Mouse (Mus musculus) limb, embryonic 10.5 days (tissue): ENCODE results near the gene Tnnt3. TPM values are rescaled to one million over a fixed set of nuclear protein-coding genes. Genes with fewer than 3 reads are reported as not detected.

Experiments
- DNase-seq: peaks from one replicate; pipeline ENCODE4 v3.0.0-alpha.2; 2017; ENCODE audit warnings: low spot score
- H3K27ac ChIP-seq: fragments of 300-500 bp; sonication (generic); 2 replicates; pipeline ENCODE4 v1.5.1; 2016; ENCODE audit warnings: mild to moderate bottlenecking
- H3K27me3 ChIP-seq: fragments of 300-500 bp; sonication (generic); 2 replicates; pipeline ENCODE4 v1.6.1; 2016; ENCODE audit warnings: low read depth, mild to moderate bottlenecking; ENCODE audit not compliant: poor library complexity, severe bottlenecking
- H3K36me3 ChIP-seq: fragments of 300-500 bp; sonication (generic); 2 replicates; pipeline ENCODE4 v1.6.1; 2016; ENCODE audit warnings: mild to moderate bottlenecking, moderate library complexity
- H3K4me1 ChIP-seq: fragments of 300-500 bp; sonication (generic); 2 replicates; pipeline ENCODE4 v1.6.1; 2016
- H3K4me3 ChIP-seq: fragments of 300-500 bp; sonication (generic); 2 replicates; pipeline ENCODE4 v1.5.1; 2016; ENCODE audit warnings: mild to moderate bottlenecking, moderate library complexity
- H3K9me3 ChIP-seq: fragments of 300-500 bp; sonication (generic); replicated peaks from 2 replicates; pipeline ENCODE4 v1.6.1; 2016; ENCODE audit warnings: mild to moderate bottlenecking
- WGBS: fragments of 180-500 bp; shearing (Covaris S2); methylation state at CpG from one replicate; pipeline ENCODE4 v1.1.7; 2016; 5-methylcytosine and 5-hydroxymethylcytosine counted together
- polyA plus RNA-seq: library from polyadenylated mRNA; unstranded; fragments of >200 nt; fragmentation: Nextera tagmentation; extraction: Ambion mirVana; gene quantifications from 2 replicates; pipeline ENCODE4 v1.2.1, GENCODE M21; 2016

Tnnt3 gene
- polyA plus RNA-seq, 1 experiment from 2014 or later = 1.6 TPM

DNA sequence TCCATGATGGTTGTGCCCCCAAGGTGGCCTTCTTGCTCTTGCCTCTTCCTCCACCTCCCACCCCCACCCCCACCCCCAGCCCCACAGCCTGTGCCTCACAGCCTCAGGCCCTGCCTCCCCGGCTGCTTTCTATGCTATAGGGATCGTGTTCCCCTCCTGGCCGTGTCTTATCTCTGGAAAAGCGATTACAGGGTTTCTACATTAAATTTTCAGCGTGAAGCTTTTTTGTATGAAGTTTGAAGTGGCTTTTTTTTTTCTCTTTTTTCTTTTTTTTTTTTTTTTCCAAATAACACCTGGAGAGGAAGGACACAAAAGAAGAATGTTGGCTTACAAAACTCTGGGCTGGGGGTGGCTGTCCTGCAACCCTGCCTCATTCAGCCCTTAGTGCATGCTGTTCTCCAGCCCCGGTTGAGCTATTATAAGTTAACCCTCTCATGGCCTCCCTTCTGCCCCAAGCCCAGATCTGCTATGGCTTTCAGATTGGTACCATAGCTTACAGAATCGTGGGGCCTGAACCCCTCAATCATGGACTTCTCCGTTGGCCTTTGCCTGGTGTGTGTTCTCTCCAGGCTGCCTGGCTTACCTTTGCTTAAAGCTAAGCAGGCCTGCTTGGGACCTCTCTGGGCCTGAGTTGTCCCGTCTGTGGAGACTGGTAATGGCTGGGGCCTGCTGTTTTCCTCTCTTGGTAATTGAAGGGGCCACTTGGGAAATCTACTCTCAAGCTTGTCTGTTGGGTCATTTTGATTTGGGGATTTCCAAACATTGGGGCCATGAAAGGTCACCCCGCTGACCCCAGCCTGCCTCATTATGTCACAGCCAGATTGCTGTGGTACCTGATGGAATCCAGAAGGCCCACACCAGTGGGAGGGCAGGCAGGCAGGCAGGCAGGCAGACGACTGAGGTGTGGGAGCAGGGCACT, 55.0 kb downstream of the Tnnt3 start:
- Histone ChIP-seq H3K4me3 (peak overlapping the region; percentile 26), H3K4me1 (peaks cover 99% of the 10 kb centered on the region), H3K27me3 (no peaks in the 10 kb centered on the region), H3K27ac (peak overlapping the region; percentile 92), H3K9me3 (no peaks in the 10 kb centered on the region), H3K36me3 (no peaks in the 10 kb centered on the region)
- WGBS = 5% methylated on average over 11 of the region's 11 CpGs
- DNase-seq = peak; percentile 84

DNA sequence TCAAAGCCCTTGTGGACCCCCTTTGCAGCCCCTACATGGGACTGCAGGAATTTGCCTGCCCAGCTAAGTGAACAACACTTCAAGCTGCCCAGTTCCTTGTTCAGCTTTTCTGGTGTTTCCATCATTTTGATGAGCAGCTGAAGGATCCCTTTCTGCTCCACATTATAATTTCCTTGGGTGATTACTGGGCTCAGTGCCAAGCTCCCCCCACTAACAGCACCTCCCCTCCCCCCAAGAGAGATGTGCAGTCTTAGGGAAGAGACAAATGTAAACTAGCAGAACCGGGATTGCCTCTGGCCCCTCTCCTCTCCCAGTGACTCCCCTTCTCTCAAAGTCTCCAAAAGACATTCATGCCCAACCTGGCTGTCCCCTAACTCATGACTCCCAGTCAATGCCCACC, 56.0 kb downstream of the Tnnt3 start:
- Histone ChIP-seq H3K4me1 (peaks cover 99% of the 10 kb centered on the region), H3K9me3 (no peaks in the 10 kb centered on the region), H3K27ac (peak overlapping the region; percentile 92), H3K4me3 (no peak overlapping the region), H3K36me3 (no peaks in the 10 kb centered on the region), H3K27me3 (no peaks in the 10 kb centered on the region)
- no peak for DNase-seq
- WGBS = 13% methylated on average over 1 of the region's 1 CpGs

- no peak for DNase-seq
- Histone ChIP-seq H3K4me3 (no peak overlapping the region), H3K4me1 (peaks cover 99% of the 10 kb centered on the region), H3K9me3 (no peaks in the 10 kb centered on the region), H3K36me3 (no peaks in the 10 kb centered on the region), H3K27me3 (no peaks in the 10 kb centered on the region), H3K27ac (peak overlapping the region; percentile 92)
- WGBS = 75% methylated on average over 8 of the region's 8 CpGs
Measured at GRCm38 (mm10) chr7:142555366-142556088, 56.9 kb downstream of the Tnnt3 start.

DNA sequence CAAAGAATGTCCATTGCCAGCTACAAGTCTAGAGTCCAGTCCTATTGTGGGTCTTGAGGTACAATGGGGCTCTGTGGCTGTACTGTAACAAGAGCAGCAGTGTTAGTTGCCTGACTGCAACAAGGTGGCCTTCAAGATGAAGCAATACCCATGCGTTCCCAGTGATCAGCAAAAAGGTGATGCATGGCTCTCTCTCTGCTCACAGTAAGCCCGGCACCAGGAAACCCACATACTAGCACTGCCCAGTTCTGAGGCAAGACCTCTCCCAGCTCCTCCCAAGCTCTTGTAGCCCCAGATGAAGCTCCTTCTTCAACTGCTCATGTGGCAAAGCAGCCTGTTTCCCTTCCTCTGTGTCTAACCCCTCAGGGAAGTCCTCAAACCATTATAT, 57.4 kb downstream of the Tnnt3 start:
- Histone ChIP-seq H3K36me3 (no peaks in the 10 kb centered on the region), H3K27me3 (no peaks in the 10 kb centered on the region), H3K4me1 (peaks cover 99% of the 10 kb centered on the region), H3K9me3 (no peaks in the 10 kb centered on the region), H3K4me3 (no peak overlapping the region), H3K27ac (peak overlapping the region; percentile 92)
- DNase-seq = no peak
- 94% methylated on average over 2 of the region's 2 CpGs for WGBS

GRCm38 (mm10) chr7:142557696-142558095, 59.1 kb downstream of the Tnnt3 start:
- no peak for DNase-seq
- Histone ChIP-seq H3K4me3 (no peak overlapping the region), H3K27ac (peak overlapping the region; percentile 92), H3K36me3 (no peaks in the 10 kb centered on the region), H3K27me3 (no peaks in the 10 kb centered on the region), H3K9me3 (no peaks in the 10 kb centered on the region), H3K4me1 (peaks cover 99% of the 10 kb centered on the region)
- 18% methylated on average over 6 of the region's 6 CpGs for WGBS

DNA sequence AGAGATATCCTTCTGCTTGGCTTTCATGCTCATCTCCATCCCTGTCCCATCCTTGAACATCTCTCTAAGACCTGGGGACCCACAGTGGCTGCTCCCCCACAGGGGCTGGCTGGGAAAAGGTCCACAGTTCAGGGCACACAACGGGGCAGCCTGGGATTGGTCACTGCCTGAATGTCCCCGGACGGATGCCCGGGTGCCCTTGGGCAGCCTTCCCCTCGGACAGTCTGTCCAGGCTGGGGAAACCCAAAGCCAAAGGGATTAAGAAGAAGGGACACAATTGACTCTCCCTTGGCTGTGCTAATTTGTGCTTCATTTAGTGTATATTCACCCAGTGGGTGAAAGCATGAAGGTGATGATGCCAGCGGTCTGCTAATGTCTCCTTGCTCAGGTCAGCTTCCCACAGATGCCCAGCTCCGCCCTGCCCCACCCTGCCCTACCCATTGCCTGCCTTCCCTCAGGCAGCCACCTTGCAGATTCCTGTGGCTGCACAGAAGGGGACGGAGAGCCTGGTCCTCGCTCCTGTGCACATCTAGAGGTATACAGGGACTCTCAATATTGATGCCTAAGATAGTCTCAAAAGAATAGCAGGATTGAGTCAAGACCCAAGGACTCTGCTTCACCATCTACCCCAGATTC, 60.0 kb downstream of the Tnnt3 start:
- Histone ChIP-seq H3K27me3 (no peaks in the 10 kb centered on the region), H3K4me3 (no peak overlapping the region), H3K27ac (peak overlapping the region; percentile 92), H3K9me3 (no peaks in the 10 kb centered on the region), H3K36me3 (no peaks in the 10 kb centered on the region), H3K4me1 (peaks cover 99% of the 10 kb centered on the region)
- 94% methylated on average over 9 of the region's 9 CpGs for WGBS
- DNase-seq = no peak

DNA sequence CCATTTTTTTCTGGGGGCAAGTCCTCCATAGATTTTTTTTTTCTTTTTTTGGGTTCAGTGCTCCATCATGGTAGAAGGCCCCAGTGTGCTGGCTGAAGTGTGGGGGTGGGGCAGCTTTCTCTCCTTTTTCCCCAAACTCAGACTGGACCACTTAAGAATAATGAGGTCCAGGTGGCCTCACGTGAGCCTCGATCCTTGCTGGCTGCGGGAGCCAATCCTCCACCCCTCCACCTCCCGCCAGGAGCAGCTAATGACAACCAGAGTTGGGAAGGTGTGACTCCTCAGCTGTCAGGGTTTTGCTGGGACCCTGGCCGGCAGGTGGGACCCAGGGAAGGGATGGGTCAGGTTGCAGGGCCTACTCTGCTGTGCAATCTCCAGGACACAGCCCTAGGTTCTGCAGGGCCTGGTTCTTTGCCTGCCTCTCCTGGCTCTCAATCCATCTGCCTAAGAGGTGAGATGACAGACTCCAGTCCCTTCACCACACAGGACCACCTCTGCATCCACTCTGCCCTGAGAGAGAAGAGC, 61.1 kb downstream of the Tnnt3 start:
- H3K27me3 ChIP-seq = no peaks in the 10 kb centered on the region
- 8% methylated on average over 5 of the region's 5 CpGs for WGBS
- H3K9me3 ChIP-seq = no peaks in the 10 kb centered on the region
- H3K27ac ChIP-seq = peak overlapping the region; percentile 92
- DNase-seq = peak; percentile 97
- no peak overlapping the region; the same call in 1 of the 2 replicates for H3K4me3 ChIP-seq
- H3K36me3 ChIP-seq = no peaks in the 10 kb centered on the region
- peaks cover 99% of the 10 kb centered on the region for H3K4me1 ChIP-seq

DNA sequence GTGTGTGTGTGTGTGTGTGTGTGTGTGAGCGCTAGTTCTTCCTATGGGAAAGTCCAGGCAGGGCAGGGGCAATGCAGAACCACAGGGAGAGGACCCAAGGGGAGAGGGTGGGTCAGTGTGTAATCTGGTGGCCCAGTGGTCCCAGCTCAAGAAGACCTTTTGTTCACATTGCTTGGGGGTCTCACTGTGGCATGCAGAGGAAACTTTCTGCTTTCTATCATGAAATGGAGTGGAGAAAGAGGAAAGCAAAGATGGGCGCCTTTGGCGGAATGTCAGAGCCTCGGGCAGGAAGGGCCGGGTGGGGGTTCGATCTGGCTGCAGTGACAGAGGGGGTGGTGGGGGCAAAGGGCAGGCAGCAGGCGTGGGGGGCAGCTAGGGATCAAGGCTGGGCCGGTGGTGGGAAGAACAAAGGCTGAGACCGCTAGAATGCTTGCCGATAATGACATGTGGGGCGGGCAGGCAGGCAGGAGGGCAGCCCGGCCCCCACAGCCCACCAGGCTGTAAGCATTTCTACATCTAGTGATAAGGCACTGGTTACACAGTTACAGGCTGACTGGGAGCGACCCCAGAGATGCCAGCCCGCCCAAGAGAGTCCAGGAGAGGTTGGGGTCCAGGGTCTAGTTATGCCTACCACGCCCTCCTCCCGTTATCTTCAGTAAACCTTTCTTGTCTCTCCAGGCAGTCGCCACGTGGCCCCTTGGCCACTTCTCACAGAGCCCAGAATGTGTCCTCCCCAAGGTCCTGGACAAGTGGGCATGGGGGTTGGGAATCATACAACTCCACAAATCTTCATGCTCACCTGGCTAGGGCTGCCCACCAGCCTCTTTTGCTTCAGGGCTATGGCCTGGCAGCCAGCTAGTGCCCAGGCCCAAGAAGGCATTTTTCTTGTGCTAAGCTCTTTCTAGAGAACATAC, 62.6 kb downstream of the Tnnt3 start:
- Histone ChIP-seq H3K27ac (peak overlapping the region; percentile 92), H3K27me3 (no peaks in the 10 kb centered on the region), H3K4me3 (peak overlapping the region; percentile 2; the same call in 1 of the 2 replicates), H3K4me1 (peaks cover 99% of the 10 kb centered on the region), H3K36me3 (no peaks in the 10 kb centered on the region), H3K9me3 (no peaks in the 10 kb centered on the region)
- peak; percentile 71 for DNase-seq
- 6% methylated on average over 18 of the region's 18 CpGs for WGBS

DNA sequence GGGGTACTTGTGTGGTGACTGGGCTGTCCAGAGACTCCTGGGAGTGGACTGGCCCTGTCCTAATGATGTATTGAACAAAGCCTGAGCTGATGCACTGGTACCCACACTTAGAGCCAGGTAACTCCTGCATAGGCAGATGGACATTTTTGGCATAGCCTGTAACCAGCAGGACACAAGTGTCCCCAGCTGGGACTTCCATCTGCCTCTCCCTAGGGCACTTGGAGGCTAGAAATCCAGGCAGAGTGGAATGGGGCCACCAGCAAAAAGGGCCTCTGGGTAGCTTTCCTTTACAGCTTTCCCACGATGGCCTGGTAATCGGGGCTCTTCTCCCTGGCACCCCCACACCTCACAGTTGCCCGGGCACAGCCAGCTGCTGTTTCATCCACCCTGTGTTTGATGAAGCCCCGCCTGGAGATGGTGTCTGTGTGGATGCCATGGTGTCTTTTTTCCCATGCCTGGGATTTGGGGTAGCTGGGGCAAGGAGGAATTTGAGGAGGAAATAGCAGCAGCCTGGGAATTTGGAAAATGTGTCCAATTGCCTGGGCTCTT, 63.3 kb downstream of the Tnnt3 start:
- DNase-seq = peak; percentile 41
- Histone ChIP-seq H3K36me3 (no peaks in the 10 kb centered on the region), H3K4me1 (peaks cover 97% of the 10 kb centered on the region), H3K4me3 (0 out of 2 replicates have a peak overlapping the region, but pooled peaks have one; percentile 2), H3K9me3 (no peaks in the 10 kb centered on the region), H3K27me3 (no peaks in the 10 kb centered on the region), H3K27ac (peak overlapping the region; percentile 92)
- 57% methylated on average over 4 of the region's 4 CpGs for WGBS

- DNase-seq = peak; percentile 58
- H3K9me3 ChIP-seq = no peaks in the 10 kb centered on the region
- H3K27ac ChIP-seq = peak overlapping the region; percentile 92
- 4% methylated on average over 6 of the region's 6 CpGs for WGBS
- H3K27me3 ChIP-seq = no peaks in the 10 kb centered on the region
- no peaks in the 10 kb centered on the region for H3K36me3 ChIP-seq
- 0 out of 2 replicates have a peak overlapping the region, but pooled peaks have one; percentile 0 for H3K4me3 ChIP-seq
- H3K4me1 ChIP-seq = peaks cover 86% of the 10 kb centered on the region
Measured at GRCm38 (mm10) chr7:142563168-142563567, 64.5 kb downstream of the Tnnt3 start.

DNA sequence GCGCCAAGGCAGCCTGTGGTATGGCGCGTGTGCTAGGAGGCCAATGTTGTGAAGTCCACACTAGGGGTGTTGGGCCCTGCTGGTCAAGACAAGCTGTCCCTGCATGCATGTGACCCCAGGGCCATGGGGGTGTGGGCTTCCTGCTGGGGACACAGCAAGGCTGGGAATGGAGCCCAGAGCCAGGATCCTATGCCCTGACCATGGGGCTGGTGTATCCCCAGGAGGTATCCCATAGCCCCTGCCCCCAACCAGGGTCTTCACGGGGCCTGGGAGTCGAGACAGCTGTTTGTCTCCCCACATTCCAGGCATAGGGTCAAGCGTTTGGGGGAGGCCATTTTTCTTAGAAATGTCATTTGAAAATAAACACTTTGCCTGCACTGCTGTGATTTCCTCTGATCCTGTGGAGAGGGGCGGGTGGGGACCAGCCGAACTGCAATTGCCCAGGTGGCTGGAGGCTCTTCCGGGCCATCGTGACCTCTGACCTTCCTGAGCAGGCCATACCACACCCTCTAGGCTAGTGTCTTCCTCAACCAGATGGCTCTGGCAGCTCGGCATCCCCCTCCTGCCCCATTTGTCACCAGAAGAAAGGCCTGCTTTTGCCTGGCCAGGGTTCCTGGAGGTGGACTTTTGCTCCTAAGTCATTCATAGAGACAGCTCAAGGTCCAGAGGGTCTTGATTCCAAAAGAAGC, 66.5 kb downstream of the Tnnt3 start:
- Histone ChIP-seq H3K27ac (peak overlapping the region; percentile 92), H3K36me3 (no peaks in the 10 kb centered on the region), H3K4me1 (peaks cover 86% of the 10 kb centered on the region), H3K4me3 (no peak overlapping the region; the same call in 1 of the 2 replicates), H3K9me3 (no peaks in the 10 kb centered on the region), H3K27me3 (no peaks in the 10 kb centered on the region)
- no peak for DNase-seq
- 14% methylated on average over 11 of the region's 11 CpGs for WGBS
